Mouse (Mus musculus) urinary bladder, postnatal 36 days (tissue): ENCODE measurements around the gene Vmn2r116.
"Not testable (repeated sequence)": the region's sequence is repeated elsewhere in the genome, so short reads cannot be mapped to it uniquely, and the experiment has no call there.

Experiments
- DNase-seq, 2 experiments: peaks; one replicate each; pipeline ENCODE4 v3.0.0; 2022; ENCODE audit warnings: low spot score in 2 of 2, mixed read lengths in 1 of 2

Vmn2r116 gene

DNA sequence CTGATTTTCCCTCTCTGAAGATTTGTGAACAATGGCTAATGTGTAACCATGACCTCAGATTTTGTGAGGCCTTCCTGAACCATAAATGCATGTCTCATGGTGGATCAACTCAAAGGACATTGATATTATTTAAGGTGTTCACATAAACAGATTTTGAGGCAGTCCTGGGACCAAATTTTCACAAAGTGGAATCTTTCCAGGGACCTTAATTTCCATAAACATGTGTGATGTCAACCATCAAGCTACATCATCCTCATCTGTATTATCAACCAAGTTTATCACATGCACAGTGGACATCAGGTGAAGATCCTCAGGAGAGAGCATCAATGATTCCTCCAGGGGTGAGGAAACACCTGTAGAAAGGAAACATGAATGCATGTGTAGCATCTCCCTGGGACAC lies at the start of gene Vmn2r116:
Gene Vmn2r116, plus strand, starts transcription at position 301 of the 400 bp plus-strand sequence.
- DNase-seq: not testable (repeated sequence)

DNA sequence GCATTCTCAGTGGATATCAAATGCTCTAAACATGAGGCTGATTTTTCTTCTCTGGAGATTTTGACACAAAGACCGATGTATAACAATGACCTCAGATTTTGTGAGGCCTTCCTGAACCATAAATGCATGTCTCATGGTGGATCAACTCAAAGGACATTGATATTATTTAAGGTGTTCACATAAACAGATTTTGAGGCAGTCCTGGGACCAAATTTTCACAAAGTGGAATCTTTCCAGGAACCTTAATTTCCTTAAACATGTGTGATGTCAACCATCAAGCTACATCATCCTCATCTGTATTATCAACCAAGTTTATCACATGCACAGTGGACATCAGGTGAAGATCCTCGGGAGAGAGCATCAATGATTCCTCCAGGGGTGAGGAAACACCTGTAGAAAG lies 41.0 kb upstream of the Vmn2r116 start, which contains the start of gene Vmn2r115:
Gene Vmn2r115, plus strand, starts transcription at position 301 of the 400 bp plus-strand sequence.
- not testable (repeated sequence) for DNase-seq

DNA sequence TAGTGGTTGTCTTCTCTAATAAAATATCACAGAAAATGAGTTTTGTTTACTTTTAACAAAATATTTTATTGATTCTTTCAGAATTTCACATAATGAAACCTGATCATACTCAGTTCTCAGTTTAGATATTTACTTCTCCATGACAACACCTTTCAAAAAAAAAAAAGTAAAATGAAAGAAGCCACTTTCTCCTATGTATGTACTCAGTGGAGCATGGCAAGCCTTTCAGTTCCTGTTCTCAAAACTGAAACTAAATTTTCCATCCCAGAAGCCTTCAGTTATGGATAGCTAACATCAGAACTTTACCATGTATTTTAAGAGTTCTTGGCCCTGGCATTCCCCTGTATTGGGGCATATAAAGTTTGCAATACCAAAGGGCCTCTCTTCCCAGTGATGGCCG lies 32.8 kb upstream of the Vmn2r116 start:
- DNase-seq: no peak

DNA sequence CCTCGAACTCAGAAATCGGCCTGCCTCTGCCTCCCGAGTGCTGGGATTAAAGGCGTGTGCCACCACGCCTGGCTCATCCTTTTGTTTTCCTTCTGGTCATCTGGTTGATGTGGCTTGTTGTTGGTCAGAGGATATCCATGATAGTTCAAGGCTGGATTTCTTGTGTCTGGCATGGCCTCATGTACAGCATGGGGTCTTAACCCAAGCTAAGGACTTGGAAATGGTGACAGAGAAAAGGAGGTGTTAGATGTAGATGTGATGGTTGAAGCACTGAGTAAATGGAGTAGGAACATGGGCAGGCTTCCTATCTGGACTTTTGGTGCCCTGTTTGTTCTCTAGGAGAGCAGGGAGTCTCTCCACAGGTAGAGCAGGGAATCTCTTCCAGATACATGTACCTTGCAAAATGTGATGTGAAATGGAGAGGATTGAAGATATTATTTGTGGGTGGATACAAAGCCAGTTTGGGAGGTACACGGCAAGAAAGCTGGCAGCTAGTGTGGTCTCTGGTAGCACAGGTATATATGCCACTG lies 48.8 kb downstream of the Vmn2r116 start:
- no peak for DNase-seq
